Mouse (Mus musculus) cerebellum, adult (tissue): ENCODE measurements at regions not wholly inside any gene's neighbourhood (a gene's known extent, or its start where the extent isn't known, plus 50 kb on each side); places are given as distances from the start of the nearest gene placed in this dataset.

ENCODE experiments used
- ATAC-seq: cut with Nextera tagmentation; 2 replicates; pipeline ENCODE4 v1.9.2; 2017; ENCODE audit warnings: mild to moderate bottlenecking, moderate library complexity, mixed read lengths; ENCODE audit not compliant: insufficient number of reproducible peaks, low FRiP score, low TSS enrichment

DNA sequence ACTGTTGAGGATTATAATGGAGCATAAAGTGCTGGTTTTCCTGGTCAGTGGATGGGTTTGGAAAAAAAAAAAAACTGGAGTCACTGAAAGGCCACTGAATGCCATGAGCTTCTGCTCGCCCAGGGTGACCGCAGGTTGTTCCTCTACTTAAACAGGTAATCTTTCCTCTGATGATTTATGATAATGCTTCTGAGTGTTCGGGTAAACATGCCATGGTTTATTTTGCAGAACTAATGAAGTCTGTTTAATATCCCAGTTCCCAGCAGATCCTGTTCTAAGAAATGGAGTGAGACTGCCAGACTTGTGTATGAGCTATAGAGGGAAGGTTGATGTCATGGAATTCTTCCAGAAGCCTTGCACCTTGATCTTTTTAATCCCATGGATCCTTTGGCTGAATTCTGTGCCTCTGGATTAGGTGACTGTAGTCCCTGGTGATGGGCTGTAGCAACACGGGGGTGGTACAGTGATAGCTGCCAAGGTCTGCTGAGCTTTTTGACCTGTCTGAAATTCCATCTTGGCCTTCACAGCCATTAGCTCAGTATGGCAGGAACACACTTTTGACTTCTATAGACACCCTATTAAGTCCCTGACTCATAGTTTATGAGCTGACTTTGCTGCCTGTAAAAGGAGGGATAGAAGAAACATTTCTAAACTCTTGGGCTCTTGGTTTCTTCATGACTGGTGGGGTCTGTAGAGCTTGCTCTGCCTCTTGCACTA lies 1886.8 kb upstream of the Lrrc6 start:
- no peak for ATAC-seq

DNA sequence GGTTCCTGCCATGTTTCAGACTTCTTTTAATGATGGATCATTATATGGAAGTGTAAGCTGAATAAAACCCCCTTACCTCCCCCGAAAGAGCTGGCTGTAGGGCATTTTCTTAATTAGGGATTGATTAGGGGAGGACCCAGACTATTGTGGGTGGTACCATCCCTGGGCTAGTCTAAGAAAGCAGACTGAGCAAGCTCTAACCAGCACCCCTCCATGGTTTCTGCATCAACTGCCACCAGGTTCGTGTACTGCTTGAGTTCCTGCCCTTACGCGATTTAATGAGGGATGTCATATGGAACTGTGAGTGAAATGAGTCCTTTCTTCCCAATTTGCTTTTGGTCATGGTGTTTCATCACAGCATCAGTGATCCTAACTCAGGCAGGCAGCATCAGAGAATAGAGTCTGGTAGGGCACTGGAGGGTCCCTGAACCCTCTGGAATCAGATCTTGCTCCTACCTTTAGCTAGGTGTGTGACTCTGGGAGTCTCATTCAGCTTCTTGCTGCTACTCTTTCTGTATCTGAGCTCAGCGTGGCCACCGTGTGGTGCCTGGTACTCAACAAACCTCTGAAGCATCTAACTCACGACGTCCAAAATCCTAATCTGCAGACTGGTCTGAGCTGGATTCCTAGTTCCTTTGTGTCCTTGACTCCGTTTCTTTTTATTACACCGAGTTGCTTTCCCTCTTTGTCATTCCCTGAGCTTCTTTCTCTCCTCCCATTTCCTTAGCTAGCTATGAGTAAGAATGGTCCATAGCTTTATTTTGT lies 1884.0 kb upstream of the Lrrc6 start:
- ATAC-seq = no peak

DNA sequence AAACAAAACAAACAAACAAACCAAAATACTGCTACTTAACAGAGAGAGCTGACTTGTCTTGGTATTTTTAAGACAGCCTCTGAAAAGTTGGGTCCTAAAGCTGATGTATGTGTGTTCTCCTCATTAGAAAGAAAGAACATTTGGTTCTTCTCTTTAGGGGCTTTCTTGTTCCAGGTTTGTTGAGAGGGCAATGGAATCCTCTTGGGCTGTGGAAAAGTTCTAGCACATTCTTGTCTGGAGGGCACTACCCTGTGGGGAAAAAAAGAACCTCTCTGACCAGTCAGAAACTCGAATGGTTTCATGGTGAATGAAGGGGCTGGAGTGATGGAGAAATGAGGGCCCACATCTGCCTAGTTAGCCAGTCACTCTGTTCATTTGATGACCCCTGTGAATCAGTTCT lies 1874.5 kb upstream of the Lrrc6 start:
- no peak for ATAC-seq

DNA sequence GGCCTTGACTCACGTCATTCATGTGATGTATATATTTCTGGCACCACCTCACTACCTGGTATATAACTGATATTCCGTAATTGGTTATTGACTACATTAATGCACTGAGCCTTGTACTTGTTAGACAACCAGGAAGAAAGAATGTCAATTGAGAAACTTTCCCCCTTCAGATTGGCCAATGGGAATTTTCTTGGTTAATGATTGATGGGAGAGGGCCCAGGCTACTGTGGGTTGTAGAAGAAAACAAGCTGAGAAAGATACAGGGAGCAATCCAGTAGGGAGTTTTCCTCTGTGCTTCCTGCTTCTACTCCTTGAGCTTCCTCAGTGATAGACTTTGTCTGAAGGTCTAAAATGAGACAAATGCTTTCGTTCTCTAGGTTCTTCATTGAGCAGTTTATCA lies 1866.1 kb upstream of the Lrrc6 start:
- no peak for ATAC-seq

DNA sequence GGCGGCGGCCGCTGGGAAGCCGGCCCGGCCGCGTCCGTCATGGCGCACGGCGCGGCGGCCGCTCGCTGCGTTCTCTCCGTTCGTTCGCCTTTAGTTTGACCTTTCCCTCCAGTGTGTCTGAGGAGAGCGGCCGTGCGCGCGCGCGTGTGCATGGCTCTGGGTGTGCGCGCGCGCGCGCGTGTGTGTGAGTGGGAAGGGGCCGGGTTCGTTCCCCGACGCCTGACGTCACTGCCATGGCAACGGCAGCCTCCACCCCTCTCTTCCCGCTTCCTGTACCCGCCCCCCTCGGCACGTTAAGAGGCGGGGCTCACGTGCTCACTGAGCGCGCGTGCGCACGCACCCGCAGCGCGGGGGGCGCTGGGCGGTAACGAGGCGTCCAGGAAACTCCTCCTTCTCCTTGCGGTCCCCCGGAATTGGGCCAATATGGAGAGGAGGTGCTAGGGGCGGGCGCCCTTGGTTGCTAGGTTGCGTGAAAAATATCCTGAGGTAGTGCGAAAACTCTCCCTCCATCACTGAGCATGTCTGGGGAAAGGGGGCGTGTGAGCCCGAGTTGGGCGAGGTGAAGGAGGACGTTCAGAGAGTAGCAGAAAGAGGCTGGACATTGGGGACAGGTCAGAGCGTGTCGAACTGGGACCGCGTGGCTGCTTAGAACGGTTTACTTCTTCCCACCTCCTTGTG lies 1862.5 kb upstream of the Lrrc6 start:
- ATAC-seq = peak; percentile 91

DNA sequence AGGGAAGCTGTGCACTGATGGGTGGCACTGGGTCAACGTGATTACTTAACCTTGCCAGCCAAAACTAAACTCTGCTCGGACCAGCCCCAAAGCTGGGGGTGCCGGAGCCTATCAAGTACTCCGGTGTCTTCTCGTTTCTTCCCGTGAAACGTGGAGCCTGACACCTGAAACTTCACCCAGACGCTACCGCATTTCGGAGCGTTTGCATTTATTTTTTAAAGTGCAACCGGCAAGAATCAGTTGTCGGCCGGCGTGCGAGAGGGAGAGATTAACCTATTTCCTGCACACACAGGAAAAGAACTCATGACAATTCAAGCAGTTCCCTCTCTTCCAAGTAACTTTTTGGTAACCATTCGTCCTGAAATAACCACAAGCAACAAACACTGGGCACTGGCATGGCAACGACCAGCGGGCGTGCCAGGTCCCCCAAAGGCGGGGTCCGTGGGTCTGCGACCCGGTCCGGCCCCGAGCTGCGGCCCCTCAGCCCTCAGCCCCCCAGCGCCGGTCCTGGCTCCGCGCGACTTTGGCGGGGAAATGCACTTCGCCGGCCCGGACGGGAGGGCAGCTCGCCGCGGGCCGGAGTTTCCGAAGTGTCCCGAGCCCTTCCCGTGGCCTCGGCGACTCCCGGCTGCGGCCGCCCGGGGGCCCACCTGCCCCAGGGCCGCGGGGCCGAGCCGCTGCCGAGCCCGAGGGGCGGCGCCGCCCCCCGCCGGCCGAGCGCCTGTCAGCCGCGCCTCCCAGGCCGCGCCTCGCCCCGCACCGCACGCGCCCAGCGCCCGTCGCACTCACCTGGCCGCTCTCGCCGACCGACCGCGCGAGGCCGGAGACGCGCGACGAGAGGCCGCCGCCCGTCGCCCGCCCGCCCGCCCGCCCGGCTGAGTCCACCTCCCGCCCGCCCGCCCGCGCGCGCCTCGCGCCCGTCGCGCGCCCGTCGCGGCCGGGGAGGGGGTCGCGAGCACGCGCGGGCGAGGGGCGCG lies 1861.7 kb upstream of the Lrrc6 start:
- 0 out of 2 replicates have a peak, but pooled peaks have one; percentile 16 for ATAC-seq

DNA sequence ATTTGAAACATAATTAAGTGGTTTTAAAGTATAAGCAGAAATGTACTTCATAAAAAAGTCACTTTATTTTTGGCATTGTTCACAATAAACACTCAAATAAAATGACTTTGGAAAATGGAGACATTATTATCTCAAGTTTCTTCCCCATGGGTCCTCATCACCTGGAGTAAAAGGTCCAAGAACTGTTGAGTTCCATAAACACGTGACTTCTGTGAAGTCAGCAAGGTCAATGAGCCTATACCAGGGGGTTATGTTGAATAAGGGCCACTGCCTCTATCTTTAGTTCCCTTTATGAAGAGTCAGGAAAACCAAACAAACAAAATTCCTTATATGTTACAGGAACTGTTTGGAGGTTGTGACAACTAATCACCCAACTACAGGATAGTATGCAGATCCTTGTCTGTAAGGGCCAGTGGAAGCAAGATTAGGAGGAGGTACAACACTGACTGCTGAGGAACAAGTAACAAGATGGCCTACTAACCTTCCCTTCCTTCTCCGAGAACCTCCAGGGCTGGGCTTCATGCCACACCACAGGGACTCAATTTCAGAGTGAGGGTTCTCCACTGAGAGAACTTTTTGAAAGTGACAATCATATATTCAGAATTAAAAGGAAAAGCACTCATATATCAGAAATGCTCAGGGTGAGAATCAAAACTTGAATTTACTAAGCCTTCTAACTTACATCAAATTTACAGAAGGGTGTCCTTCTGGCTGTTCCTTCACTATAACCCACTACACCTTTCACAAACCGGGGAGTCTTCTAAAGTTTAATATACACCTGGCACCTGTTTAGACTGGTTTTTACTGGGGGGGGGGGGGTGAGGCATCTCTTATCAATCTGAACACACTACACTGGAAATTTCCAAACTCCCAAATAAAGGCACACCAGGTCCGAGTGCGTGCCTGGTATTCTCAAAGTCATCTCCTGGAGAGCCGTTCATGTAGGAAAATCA lies 1860.5 kb upstream of the Lrrc6 start:
- no peak for ATAC-seq

DNA sequence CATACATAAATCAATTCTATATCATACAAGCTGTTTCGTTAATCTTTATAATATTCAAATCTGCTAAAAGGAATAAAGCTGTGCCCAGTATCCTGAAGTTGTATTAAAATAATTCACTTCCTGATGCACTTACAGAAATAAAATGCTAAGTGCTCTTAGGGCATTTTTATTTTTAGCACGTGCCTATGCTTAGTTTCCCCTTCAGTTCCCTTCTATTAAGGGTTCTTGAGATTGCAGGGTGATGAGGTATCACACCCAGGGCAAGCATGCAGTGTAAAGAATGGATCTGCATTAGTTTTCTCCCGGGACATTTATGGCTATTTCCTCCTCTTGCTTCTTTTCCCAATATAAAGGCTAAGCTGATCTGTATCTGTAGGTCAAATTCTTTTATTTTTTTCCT lies 1858.8 kb upstream of the Lrrc6 start:
- no peak for ATAC-seq

DNA sequence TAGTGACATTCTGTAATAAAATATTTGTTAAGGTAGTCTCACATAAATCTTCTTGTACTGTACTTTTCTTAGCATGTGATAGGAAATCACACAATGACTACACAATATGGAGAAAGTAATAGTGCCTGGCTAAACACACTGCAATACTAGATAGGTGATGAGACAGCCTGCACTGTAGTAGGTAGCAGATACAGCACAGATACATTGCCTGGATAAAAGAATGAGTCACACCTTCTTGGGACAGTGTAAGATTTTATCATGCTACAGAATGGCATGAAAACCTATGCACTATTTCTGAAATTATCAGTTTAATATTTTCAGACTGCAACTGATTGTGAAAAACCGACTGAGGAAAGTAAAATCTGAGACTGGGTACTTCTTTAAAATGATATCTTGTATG lies 1855.2 kb upstream of the Lrrc6 start:
- ATAC-seq = no peak

DNA sequence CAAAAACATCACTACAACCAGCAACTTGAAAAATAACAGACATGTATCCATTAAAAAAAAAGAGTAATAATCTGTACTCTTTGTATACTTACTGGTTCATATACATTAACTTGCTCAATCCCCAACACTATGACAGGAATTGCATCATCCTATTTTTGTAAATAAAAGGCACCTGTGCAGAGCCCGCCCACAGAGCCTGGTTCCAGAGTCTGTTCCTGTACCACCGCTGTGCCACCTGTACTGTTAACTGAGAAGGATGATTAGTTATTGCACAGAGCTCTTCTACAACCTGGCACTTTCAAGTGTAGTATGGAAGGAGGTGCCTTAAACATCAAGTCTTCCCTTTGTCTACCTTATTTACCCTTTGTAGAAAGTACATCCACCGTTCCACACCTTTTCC lies 1843.9 kb upstream of the Lrrc6 start:
- ATAC-seq = peak; percentile 90

DNA sequence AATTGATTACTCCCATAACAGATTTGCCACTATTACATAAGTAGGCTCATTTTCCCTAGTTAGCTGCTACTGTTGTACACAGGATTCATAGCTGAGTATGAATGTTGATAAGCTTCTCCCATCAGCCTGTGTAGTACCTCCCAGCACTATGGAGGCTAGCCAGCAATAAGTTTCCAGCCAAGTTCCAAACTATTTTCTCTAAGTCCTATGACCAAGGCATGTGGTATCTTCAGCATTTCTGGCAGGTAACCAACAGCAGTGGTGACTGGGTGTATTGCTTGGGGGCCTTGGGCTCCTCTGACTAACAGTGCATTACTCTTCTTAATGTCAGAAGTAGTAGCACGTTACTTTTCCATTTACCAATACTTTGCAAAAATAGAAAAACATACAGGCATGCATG lies 1841.8 kb upstream of the Lrrc6 start:
- ATAC-seq = no peak

DNA sequence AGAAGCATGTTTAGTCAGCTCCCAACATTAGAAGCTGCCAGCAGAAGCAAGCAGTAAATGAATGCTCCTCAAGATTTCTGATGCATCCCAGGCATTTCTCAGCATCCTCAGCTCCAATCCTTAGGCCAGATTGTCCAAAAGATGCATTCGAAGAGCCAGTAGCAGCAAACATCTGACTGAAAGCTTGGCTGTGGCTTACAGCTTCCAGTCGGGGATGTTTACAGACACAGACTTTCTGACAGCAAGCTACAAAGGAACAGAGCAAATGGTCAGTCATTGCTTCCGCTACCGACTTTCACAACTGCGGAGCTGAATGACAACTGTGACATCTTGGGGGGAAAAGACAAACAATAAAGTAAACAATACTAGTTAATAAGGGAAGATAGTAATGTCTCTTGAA lies 1840.3 kb upstream of the Lrrc6 start:
- no peak for ATAC-seq

DNA sequence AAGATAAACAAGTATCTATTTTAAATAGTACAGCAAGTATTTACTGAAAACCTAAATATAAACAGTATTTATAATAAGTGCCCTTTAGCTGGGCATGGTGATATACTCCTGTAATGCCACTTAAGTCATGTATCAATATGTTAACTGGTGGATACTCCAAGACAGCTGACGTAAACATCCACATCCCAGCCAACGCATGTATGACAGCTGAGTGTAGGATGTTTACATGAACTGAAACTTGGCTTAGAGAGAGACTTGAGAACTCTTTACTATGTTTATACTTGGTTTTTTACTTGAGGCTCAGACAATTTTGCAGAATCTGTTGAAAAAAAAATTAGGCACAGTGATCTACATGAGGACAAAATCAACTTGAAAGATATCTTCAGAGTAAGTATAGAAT lies 1836.6 kb upstream of the Lrrc6 start:
- ATAC-seq = no peak

DNA sequence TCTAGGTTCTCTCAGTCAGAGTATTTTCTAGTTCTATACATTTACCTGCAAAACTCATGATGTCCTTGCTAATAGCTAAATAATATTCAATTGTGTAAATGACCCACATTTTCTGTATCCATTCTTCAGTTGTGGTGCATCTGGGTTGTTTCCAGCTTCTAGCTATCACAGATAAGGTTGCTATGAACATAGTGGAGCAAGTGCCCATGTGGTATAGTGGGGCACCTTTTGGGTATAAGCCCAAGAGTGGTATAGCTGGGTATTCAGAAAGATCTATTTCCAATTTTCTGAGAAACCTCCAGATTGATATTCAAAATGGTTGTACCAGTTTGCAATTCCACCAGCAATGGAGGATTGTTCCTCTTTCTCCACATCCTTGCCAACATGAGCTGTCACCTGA lies 1835.1 kb upstream of the Lrrc6 start:
- ATAC-seq = no peak

DNA sequence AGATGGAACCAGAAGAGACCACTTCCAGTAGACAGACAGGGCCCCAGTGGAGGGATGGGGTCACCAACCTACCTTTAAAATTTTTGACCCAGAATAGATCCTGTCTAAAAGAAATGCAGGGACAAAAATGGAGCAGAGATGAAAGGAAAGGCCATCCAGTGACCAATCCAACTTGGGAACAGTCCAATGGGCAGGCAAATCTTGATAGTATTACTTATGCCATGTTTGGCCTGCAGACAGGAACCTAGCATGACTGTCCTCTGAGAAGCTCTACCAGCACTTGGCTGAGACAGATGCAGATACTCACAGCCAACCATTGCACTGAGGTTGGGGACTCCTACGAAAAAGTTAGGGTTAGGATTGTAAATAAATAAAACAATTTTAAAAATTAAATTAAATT lies 1815.4 kb upstream of the Lrrc6 start:
- no peak for ATAC-seq
